Mouse (Mus musculus) hematopoietic stem cell, adult 5-6 weeks (primary cell): ENCODE results near the gene Arhgap45. TPM values are rescaled to one million over a fixed set of nuclear protein-coding genes. Genes with fewer than 3 reads are reported as not detected.
A peak's percentile ranks its signal among the peaks of the same experiment; 100 is the strongest.
"Not testable (repeated sequence)": the region's sequence is repeated elsewhere in the genome, so short reads cannot be mapped to it uniquely, and the experiment has no call there.

ENCODE experiments used
- ATAC-seq, 2 experiments: fragments of 125-278 bp in 1 of 2; replicated peaks in 1 of 2; 2 replicates each; pipeline ENCODE4 v1.8.0; 2016 to 2017; ENCODE audit warnings: inconsistent platforms in 2 of 2, mild to moderate bottlenecking in 2 of 2, moderate number of reproducible peaks in 2 of 2, low read depth in 1 of 2, moderate TSS enrichment in 1 of 2; ENCODE audit not compliant: low FRiP score in 2 of 2, poor library complexity in 2 of 2, severe bottlenecking in 2 of 2, insufficient read depth in 1 of 2, low TSS enrichment in 1 of 2
- total RNA-seq: library from RNA; stranded (forward); fragments of 172-1452, 232-1000 nt; gene quantifications from 2 replicates; pipeline ENCODE4 v1.2.3, GENCODE M21; 2017

The Arhgap45 gene
- total RNA-seq, 1 experiment from 2014 or later = 80.9 TPM

DNA sequence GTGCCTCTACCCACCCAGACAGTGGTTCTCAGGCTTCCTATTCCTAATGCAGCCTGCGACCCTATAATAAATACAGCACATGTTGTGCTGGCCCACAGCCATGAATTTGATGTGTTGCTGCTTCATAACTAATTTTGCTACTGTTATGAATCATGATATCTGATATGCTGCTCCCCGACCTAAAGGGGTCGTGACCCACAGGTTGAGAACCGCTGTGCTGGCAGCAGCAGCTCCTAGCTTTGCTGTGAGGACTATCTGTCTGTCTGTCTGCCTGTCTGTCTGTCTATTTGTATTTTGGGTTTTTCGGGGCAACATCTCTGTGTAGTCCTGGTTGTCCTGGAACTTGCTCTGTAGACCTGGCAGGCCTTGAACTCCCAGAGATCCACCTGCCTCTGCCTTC, 7.3 kb downstream of the Arhgap45 start:
- no peak for ATAC-seq

DNA sequence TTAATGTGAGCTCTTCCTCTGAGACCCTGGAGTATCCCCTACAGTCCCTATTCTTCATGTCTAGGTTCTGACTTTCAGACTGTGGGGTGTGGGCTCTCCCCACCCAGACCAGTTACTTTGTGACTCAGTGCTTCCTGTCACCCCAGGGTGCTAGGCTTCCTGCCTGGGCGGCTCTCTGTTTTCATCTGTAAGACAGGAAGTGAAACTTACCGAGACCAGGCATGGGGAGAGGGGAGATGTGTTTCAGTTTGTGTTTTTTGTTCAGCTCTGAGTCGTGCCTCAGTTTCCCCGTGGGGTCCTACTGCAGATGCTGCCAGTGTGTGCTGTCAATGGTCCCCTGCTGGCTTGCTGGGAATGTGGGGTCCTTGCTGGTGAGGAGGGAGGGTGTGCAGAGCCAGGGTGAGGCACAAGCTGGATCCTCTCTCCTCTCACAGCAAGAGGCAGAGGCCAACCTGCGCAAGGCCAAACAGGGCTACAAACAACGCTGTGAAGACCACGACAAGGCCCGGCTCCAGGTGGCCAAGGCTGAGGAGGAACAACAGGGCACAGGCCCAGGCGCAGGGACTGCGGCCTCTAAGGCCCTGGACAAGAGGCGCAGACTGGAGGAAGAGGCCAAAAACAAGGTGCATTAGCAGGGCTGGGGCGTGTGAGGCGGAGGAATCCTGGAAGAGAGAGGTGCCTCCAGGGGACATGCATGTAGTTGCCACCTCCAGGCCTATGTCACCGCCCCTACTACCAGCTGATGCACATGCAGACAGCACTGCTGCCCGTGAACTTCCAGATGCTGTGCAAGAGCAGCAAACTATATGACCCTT, 8.0 kb downstream of the Arhgap45 start:
- ATAC-seq = peak in 1 of 2 experiments; percentile 26; a peak in 1 of 4 replicates

DNA sequence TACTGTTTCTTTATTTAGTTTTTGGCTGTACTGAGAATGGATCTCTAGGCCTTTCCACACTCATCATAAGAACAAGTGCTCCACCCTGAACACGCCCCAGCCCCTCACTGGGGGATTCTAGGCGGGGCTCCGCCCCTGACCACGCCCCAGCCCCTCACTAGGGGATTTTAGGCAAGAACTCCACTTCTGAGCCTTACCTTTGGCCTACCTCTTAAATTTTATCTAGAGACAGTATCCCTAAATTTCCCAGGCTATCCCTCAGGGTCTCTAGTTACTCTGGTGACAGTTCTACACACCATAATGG, 8.5 kb downstream of the Arhgap45 start:
- no peak for ATAC-seq

DNA sequence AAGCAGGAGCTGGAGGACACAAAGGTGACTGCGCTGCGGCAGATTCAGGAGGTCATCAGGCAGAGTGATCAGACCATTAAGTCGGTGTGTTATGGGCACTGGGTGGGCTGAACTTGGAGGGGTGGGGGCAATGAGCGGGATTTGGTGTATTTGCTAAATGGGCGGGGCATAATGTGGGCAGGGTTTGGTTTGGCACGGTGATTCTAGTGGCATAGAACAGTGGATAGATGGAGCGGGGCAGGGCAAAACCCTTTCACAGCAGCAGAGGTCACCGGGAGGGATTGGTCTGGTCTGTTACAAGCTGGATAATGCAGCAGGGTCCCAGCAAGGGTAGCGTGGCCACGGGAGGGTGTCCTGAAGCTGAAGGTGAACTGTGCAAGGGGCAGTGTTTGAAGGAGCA, 9.0 kb downstream of the Arhgap45 start:
- no peak for ATAC-seq

DNA sequence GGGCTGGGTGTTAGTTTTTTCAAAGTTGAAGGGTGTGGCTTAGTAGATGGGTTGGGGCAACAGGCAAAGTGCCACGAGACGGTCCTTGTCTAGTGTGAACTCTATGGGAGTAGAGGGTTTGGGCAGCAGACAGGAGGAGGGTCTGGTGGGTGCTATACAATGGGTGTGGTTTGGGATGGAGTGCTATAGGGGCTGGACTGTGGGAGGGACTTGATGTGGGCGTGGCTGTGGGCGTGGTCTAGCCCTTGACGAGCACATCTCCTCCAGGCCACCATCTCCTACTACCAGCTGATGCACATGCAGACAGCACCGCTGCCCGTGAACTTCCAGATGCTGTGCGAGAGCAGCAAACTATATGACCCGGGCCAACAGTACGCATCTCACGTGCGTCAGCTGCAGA, 9.4 kb downstream of the Arhgap45 start:
- ATAC-seq = no peak

DNA sequence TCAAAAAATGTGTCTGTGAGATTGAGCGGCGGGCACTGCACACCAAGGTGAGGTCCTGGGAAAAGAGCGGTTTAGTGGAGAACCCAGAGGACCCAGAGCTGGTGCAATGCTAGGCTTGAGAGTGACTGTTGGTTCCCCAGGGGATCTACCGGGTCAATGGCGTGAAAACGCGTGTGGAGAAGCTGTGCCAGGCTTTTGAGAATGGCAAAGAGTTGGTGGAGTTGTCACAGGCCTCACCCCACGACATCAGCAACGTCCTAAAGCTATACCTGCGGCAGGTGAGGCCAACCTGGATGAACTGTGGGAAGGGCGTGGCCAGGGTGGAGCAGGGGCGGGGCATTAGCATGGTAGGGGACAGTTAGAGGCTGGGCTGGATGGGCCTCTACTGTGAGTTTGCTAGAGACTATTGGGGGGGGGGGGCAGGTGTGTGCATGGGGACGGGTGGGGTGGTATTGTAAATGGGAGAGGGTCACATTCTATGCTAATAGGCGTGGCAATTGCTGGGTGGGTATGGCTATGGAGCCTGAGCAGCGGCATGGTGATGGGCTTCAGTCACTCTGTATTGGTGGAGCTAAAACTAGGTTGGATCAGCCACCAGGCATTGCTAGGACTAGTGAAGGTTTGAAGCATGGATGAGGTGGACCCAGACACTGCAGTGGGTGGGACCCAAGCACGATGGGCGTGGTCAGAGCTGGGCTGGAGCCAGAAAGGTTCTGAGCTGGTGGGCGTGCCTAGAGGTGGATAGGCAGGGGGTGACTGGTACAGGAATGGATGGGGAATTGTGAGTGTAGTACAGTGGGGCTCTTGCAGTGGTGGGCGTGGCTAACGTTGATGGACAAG, 11.4 kb downstream of the Arhgap45 start:
- ATAC-seq = no peak

DNA sequence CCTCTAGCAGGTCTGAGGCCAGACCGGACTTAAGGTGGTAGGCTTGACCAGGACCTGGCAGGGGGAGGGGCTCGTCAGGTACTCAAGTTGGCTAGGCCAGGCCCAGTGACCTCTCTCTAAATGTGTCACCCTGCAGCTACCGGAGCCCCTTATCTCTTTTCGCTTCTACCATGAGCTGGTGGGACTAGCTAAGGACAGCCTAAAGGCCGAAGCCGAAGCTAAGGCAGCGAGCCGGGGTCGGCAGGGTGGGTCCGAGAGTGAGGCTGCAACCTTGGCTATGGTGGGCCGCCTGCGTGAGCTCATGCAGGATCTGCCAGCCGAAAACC, 12.0 kb downstream of the Arhgap45 start:
- no peak for ATAC-seq

DNA sequence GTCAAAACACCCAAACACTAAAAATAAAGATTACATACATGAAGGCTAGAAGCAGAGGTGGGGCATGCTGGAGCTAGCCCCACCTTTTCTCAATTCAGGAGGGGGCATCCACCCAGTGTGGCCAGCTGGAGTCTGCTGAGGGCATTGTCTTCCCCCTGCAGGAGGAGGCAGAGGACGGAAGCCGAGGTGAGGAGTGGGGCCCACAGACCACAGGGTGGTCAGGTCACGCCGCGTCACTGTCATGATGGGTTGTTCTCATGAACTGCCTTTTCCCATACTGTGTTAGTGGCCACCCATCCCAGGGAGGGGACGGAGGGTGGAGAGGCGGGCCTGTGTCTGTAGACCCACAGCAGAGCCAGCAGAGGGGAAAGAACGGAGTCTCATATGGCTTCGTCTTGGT, 13.7 kb downstream of the Arhgap45 start:
- ATAC-seq = 0 out of 4 replicates have a peak, but pooled peaks of 1 of the 2 experiments have one; percentile 2

DNA sequence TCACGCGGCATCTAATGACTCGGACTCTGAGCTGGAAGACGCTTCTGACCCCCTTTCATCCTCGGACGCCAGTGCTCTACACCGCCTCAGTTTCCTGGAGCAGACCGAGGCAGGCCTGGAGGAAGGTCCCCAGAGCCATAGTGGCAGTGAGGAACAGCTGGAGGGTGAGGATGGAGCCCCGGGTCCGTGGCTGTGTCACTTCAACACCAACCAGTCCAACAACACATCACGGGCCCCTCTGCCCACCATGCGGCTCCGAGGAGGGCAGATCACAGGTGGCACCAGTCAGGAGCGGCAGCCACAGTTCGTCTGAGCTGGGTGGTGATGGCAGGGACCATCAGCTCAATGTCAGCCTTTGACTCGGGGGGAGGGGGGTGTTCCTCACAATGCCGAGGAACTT, 14.3 kb downstream of the Arhgap45 start:
- no peak for ATAC-seq

DNA sequence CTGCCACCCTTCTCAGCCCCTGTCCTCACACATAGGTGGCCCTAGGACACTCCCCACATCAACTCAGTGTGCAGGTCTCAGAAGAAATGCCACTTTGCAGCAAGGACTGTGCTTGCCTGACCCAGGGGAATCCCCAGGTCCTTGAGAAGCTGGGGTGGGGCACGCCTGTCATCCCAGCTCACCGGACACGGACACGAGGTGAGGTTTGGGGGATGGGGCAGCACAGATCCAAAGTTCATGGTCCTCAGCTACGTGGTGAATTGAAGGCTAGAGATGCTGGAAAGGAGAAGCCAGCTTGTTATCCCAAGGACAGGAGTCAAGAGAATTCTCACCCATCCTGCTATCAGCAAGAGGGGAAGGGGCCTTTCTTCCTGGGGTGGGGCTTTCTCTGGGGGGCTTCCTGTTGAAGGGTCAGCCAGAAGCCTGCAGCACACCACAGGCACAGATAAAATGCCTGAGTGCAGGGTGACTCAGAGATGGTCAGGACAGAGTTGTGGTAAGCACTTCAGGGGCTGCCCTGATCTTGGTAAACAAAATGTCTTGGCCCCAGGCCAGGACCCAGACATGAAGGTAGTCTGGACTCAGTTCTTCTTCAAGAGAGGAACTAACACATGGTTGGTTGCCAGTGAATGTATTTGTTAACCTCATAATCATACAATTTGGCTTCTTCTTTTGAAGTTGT, 16.5 kb downstream of the Arhgap45 start:
- peak; percentile 37 to 56 for ATAC-seq

DNA sequence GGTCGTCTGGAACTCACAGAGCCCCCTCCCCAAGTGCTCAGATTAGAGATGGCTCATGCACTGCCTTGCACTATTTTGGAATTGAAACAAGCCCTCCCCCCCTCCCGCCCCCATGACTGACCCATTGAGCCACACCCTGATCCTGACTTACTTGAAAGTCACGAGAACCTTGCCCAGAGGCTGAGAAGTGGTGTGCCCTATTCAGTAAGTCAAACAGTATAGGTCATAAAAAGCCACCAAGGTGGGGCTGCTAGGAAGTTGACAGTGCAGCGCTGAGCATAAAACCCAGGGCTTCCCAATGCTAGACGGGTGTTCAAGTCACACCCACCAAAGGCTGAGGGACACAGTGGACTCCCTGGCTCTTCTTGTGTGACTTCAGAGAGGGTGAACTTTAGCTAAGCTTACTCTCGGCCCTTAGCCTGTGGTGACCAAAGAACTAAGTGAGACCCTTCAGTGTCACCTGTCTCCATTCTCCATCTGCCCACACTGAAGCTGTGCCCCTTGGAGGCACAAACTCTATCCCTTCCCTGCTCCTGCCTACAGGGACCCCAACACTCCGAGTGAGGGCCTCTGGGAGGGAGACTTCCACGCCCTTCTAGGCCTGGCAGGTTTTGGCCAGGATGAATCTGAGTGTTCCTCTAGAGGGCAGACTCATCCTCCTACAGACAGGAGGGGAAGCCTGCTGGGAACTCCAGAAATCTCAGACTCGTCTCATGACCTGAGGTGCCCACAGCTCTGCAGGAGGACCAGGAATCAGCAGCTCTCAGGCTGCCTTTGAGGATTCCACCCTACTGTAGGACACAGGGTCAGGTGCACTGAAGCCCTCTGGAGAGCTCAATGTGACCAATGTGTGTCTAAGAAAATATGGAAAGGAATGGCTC, 17.3 kb downstream of the Arhgap45 start:
- peak in 1 of 2 experiments; percentile 25; a peak in 1 of 4 replicates for ATAC-seq

DNA sequence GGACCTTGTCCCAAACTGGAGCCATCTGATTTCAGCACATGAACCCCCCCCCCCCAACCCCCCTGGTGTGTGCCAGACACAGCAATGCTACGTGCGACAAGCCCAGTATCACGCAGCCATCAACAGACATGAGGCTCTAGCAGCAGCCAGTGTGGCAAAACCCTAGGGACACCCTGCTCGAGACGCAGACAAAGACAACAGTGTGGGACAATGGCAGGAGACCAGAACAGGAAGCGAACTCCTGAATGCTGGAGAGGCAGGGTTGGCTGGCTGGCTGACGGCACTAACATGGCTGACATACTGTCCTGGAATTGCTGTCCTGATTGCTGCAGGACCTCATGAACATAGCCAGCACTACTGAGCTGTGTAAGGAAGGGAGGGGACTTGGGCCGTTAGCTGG, 18.7 kb downstream of the Arhgap45 start:
- ATAC-seq = no peak

DNA sequence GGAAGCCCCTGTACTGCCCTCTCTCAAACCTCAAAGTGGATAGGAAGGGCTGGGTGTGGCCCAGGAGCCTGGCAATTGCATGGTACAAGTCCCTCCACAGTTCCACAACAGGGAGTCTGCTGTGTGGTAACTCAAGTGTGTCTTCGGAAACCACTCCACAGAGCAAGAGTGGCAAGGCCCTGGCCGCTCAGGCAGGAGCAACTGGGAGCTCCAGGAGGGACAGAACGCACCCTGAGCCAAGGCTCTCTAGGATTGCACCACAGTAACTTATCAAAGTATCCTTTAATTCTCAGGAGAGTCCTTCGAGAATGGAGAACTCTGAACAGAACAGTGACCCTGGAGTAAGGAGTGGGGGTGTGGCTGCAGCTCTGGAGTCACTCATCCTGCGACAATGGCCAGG, 19.2 kb downstream of the Arhgap45 start:
- no peak for ATAC-seq

DNA sequence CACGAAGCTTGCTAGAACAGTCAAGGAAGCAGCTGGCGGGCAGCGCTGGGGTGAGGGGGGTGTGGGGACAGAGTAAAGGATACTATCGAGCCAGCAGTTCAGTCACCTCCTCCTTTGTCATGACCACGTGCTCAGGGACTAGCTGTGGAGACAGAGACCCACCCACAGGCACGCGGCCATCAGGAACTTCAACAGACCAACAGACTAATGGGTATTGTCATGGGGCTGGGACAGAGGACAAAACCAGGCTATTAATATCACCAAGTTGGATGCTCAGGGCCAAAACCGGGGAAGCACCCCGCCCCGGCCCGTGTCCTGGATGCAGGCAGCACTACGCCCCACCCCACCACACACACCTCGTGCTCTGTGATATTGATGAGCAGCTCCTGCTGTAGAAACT, 20.4 kb downstream of the Arhgap45 start:
- ATAC-seq = no peak

DNA sequence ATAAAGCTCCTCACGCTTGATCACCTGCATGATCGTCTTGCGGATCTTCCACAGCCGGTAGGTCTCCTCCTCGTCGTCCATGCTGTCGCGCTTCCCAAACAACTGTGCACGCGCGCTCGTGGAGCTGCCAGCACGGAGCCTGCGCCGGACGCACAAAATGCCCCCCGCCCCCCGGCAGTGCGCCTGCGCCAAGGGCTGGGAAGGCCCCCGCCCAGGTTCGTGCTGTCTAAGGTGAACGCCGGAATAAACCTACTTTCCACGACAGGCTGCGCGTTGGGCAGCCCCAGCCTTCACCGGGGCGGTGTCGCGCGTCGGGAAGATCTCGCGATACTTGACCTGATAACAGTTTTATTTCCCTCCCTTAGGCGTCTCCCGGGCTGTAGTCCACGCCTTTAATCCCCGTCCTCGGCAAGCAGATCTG, 23.1 kb downstream of the Arhgap45 start, which contains the start of gene Polr2e:
Gene Polr2e, minus strand, starts transcription at position 237 of the 421 bp plus-strand sequence.
- peak; percentile 90 to 95 for ATAC-seq

DNA sequence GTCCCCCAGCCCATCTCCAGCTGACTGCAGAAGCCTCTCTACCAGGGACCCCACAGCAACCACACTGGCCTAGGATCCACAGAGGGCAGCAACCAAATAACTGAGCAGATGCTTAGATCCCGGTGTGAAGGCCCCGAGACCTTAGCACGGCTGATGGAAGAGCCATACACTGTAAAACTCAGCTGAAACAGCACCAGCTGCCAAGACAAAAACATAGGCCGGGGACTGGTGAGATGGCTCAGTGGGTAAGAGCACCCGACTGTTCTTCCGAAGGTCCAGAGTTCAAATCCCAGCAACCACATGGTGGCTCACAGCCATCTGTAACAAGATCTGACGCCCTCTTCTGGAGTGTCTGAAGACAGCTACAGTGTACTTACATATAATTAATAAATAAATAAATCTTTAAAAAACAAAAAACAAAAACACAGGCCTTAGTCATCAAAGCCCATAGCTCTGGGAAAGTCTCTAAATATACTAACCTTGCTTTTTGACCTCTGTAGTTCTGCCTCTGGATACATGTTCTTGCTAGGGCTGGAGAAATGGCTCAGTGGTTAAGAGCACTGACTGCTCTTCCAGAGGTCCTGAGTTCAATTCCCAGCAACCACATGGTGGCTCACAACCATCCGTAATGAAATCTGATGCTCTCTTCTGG, 25.1 kb downstream of the Arhgap45 start:
- not testable (repeated sequence) for ATAC-seq

DNA sequence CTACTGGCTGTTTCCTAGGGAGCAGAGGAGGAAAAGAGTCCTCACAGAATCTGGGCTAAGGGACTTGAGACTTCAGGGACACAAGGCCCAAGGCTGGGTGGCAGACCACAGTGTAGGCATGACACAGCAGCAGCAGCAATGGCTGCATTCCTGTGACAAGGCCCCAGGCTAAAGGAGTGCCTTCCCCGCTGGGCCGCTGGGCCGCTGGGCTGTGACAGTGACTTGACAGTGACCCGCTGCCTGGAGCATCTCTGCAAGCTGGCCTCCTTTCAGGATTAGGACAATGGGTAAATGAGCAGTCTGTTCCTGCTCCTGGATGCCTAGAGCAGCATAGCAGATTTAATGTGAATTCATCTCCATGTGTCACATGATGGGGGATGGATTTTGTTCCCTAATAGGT, 27.6 kb downstream of the Arhgap45 start:
- ATAC-seq = no peak
